Mouse (Mus musculus) olfactory bulb, adult 2 months (tissue): ENCODE results near the gene Rgs14.

Source experiments
- CTCF ChIP-seq: fragments of 200-500 bp; IDR thresholded peaks from 2 replicates; pipeline ENCODE4 v1.5.1; 2012; ENCODE audit warnings: low read depth, mild to moderate bottlenecking, low read length, moderate library complexity; ENCODE audit not compliant: insufficient read depth
- POLR2A ChIP-seq: fragments of 200-500 bp; IDR thresholded peaks from 2 replicates; pipeline ENCODE4 v1.6.1; 2012; ENCODE audit warnings: mild to moderate bottlenecking, low read depth, low read length, moderate library complexity; ENCODE audit not compliant: insufficient read depth

DNA sequence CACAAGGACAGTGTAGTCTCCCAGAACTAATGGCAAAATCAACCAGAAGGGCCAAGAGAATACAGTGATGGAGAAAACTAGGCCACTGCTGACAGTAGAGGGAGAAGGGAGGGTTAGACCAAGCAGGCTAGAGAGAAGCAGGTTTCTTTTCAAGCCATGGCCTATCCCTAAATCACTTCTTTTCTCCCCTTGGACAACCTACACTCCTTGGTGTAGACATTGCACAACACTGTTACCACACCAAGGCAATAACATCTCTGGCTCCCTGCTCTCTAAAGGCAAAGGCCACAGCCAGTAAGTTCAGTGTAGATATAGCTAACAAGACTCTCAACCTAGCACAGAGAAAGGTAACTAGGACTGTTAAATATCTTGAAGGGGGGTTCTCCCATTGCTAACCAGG is 8.4 kb upstream of the Rgs14 start:
- TF ChIP-seq POLR2A (no peak), CTCF (no peak)
